Mouse (Mus musculus): ENCODE data around the gene Coro1c.

The Coro1c gene

DNA sequence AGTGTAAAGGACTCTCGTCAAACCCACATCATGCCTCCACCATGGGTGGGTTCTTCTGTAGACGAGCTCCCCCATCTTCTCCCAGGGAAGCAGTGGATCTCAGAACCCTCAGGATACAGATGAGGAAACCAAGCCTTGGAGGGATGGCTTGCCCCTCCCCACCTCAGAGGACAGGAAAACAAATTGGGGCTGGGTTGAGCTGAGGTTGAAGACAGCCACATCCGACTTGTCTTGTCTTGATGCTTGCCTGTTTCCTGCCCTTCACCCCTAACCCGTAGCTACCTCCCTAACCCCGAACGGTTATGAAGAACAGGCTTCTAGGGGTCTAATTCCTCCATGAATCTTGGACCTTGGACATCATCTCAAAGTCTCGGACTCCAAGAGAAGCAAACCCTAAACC, 83.0 kb downstream of the Coro1c start:
- no peak for DNase-seq

DNA sequence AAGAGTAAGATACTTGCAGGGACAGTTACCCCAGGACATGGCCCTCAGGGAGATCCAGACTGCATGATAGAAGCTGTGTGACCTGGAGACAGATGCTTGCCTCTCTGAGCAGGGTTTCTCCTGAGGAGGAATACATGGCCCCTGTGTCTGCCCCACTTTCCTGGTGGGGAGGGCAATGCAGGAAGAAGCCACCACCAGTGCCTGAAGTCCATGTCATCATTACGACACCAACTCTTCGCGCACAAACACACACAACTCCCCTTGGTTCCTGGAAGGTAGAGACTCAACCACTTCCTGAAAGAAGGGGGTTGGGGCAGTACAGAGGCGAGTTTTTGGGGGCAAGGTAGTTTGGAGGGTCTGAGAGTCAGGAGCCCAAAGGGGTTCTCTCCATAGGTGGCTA, 84.3 kb downstream of the Coro1c start:
- DNase-seq: no peak

DNA sequence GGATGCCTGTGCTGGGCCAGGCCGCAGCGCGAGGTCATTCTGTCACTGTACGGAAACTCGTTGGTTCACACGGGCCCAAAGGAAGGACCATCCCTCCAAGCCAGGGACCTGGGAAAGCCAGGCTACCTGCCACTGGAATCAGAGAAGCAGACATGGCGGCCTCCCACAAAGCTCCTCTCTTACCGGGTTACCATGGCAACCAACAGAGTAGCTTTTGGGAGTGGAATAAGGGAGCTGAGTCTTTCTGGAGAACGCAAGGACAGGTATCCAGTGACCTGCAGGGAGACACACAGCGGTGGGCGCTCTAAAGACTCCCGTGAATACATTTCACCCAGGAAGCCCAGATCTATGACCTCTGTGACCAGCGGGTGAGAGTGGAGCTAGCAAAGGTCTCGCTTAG, 90.0 kb downstream of the Coro1c start:
- no peak for DNase-seq

DNA sequence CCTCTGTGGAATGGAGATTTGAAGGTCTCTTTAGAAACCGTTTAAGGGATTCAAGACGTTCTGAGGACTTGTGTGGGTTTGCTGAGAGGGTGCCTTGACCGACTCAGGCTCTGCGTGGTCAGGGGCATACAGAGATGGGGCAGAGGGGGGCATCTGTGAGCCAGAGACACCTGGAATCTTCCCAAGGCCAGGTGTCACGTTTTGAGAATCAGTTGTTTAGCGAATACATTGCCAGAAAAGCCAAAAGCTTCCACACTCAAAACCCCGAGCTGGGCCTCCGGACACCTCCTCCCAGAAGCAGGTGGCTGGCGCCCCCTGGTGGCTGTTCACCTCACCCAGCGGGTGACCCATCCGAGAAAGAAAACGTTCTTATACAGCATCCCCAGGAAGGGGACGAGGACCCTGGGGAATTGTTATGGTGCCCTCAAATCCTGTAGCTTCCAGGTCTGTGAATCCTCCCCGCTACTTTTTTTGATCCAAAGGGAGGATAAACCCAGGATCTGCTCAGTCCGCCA, 92.9 kb downstream of the Coro1c start:
- peak; percentile 82 for DNase-seq

DNA sequence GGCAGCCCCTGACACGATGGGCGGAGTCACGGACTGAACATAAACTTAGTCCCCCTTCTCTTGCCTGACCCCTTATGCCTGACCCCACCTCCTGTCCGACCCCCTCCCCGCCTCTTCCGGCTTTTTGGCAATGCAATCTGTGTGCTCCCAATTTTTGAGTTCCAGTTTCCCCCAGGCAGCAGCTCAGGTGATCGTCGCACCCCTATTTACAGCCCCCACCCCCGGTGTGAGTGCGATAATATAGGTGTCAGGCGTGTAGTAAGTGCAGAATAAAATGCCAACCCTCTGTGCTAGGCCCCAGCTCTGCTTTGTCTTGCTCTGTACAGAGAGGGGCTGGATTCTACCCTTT, 93.5 kb downstream of the Coro1c start:
- DNase-seq: no peak

DNA sequence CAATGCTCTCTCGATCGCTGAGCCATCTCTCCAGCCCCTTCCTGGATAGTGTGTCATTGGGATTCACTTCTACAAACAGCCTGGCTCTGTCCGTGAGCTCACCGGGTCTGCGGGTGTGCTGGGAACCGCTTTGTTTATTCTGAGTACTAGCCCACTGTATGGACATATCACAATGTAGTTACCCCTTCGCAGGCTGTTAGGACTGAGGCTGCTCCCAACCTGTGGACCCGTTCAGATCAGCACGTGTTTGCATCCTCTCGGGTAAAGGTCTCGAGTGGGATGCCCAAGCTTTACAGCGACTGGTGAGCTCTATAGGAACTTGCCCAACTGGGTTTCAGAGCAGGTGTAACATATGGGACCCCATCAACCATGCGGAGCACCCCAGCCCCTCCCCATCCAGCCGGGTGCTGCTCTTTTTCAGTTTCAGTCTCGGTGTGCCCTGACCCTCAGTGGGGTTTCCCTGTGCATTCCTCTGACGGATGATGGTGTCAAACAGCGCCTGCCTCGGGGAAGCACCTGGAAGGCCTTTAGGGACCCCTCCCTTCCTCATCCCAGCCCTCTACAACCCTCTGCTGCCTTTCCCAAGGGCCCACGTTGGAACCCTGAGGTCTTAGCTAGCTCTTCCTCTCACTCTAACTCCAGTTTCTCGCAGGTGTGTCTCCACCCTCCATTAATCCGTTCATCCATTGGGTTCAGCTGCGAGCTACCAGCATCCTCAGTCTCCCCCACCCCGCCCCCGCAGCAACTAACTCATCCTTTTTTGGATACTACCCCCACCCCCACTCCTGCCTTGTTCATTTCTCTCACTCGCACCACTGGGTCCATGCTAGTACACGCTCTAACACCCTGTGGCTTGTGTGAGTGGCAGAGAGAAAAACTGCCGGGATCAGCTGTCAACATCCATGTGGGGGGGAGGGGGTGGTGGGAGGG, 94.2 kb downstream of the Coro1c start:
- no peak for DNase-seq

DNA sequence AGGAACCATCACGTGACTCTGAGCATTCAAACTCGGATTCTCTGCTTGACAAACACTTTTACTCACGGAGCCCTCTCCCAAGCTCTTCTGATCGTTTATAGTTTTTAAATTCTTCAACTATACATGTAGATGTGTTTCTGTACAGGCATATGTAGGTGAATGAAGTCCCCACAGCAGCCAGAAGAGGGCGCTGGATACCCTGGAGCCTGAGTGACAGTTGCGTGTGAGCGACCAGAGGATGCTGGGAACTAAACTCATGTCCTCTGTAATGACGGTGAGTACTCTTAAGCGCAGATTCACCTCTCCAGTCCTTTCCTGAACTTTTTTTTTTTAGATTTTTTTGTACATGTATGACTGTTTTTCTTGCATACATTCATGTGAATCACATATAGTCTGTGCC, 95.0 kb downstream of the Coro1c start:
- DNase-seq: no peak

DNA sequence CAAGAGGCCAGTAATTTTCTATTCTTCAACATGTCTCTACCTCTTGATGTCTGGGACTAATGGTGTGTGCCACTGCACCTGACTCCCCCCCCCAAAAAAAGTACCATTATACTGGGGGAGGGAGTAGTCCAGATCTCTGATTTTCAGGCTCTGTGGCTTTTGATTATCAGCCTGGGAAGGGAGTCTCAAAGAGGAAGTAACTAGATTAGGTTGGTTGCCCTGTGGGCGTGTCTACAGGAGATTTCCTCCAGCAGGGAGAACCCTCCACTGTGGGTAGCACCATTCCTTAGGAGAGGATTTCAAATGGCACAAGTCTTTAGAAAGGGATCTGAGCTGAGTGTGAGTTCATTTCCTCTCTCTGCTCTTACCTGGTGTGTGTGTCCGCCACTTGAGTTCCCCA, 95.9 kb downstream of the Coro1c start:
- no peak for DNase-seq

DNA sequence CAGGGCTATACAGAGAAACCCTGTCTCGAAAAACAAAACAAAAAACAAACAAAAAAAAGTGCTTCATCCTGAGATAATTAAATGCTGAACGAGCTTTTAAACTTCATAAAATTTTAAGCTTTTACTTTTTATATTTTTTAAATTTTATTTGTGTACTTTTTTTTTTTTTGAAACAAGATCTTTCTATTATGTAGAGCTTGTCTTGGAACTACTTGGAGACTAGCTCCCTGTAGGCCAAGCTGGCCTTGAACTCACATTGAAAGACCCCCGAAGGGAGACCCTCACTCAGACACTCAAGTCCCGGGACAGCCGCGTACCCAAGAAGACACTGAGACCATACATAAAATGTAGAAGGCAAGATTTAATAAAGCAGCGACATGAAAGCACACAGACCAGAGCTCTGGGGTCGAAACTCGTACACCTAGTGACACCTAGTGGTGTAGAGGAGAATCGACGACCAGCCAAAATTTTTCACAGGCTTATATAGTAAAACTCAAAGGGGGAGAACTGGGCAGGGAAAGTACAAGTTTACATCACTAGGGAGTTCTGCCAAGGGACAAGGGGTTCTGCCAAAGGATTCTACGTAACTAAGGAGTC, 96.6 kb downstream of the Coro1c start:
- DNase-seq: peak; percentile 57

DNA sequence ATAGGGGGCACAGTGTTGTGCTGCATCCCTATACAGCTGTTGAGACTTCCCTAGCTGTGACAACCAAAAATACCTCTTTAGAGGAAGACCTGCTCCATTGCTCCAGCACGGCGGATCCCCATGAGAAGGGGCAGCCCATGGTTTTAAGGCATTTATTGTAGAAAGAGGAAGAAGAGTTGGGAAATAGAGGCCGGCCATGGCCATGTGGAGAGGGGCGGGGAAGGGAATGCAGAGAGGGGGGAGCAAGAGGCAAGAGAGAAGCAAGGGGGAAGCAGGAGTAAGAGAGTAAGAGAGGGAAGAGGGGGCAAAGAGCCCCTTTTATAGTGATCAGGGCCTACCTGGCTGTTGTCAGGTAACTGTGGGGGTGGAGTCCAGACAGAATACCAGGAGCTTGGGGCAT, 98.4 kb downstream of the Coro1c start:
- no peak for DNase-seq

DNA sequence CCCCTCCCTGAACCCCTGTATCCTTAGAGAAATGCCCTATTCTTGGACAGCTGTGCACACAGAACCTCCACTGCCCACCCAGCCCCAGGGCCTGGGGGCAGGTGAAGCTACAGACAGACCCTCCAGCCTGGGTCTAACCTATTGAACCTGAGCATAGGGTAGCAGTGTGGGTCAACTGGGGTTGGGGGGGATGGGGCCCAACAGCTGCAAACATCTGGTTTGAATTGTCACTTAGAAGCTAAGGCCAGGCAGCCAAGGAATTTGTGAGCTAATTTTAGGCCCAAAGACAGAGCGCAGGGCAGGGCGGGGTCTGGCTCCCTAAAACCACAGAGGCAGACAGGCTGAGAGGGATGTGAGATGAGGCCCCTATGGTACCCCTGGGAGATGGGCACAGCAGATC, 100.4 kb downstream of the Coro1c start:
- DNase-seq: peak; percentile 50

DNA sequence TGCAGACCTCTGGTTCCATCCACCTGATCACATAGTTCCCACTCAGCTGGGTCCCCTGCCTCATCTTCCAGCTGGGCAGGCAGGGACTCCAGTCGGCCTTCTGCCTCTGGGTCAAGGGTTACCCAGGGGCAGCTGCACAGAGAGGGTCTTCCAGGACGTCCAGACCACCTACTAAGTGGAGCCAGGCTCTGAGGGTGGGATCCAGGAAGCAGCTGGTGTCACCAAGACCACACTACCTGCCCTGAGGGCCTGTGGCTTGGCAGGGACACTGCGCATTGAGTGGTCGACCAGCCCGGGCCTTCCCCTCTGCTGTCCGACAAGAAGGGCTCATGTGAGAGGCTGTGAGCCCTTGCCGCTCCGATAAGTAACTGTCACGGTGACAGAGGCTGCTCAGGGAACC, 100.8 kb downstream of the Coro1c start:
- no peak for DNase-seq

DNA sequence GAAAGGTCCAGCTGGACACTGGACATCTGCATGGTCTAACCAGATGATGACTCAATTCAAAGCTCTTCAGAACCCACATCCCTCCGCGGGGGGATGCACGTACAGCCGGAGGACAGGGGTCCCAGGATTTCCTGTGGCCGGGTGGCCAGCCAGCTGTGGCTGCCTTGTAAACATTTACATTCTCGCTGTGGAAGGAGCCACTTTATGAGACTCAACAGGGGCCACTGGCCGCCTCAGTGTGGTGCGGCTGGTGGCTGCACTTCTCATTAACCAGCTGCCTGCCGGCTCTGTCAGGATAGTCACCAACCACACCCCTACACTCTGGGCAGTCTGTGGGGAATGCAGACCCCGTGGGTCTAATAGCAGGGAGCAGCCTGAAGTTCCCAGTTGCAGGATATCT, 102.1 kb downstream of the Coro1c start:
- DNase-seq: no peak

DNA sequence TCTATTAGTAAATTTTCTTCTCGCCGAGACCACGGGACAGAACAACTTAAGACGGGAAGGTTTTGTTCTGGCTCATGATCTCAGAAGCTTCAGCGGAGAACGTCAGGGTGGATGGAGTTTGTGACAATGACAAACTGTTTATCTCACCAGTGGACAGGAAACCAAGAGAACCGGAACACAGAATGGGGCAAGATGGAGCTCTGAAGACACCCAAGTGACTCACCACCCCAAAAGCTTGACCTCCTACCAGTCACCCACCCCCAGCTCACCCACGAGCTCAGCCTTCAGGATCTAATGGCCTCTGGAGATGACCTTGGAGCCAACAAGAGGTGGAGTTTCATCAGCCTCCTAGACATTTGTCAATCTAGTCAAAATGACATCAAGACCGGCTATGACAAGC, 103.3 kb downstream of the Coro1c start:
- no peak for DNase-seq

DNA sequence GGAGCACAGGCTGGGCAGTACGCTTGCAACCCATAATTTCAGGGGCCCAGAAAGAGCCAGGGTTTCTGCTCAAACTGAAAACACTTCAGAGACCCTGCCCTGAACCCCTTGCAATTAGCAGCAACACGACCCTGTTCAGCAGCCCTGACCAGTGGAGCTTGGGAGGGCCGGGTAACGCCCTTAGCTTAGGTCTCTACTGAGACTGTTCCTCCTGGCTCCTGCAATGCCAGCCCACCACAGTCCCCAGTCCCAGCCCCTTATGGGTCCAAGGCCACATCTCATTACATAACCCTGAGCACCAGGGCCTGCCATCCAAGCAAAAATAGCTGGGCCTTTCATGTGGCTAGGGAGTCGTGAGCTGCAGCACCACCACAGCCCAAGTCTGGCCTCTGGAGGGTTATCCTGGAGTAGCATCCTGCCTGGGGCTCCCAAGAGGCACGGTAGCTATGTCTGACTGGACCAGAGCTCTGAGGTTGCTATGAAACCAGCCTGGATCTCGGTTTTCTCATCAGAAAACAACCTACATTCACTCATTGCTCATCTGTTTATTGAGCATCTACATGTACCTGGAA, 104.1 kb downstream of the Coro1c start:
- no peak for DNase-seq

DNA sequence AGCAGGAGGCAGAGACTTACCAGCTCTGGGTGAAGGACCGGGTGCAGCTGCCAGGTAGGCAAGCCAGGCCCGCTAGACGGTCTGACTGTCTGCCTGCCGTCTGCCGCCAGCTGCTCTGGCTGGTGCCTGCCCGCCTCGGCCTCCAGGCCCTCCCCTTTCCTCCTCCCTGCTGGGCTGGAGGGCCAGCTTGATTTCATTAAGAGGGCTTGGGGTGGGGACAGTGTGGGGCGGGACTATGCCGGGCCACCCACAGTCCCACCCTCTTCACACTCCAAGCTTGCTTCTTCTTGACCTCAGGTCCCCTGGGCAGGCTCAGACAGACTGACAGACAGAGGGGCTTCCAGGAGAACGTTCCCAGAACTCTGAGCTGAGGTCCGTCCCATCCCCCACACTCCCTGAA, 108.3 kb downstream of the Coro1c start, which contains the start of gene Tmem119:
TSS of gene Tmem119 (minus strand) at position 237 of the 400 bp plus-strand sequence.
- peak; percentile 83 for DNase-seq

DNA sequence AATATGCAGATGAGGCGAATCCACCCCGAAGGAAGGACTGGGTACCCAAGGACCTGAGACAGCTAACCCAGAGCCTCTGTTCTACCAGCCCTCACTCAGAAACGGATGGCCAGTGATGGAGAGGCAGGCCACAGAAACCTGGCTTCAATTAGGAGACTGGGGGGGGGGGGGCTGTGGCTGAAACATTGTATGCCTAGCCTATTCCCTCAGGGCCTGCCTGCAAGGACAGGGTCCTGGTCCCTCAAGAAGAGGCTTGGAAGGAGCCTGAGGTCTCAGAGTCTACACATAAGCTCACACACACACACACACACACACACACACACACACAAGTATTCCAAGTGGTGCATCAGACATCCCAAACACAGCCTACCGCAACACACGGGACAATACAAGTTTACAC, 108.9 kb downstream of the Coro1c start:
- DNase-seq: no peak

DNA sequence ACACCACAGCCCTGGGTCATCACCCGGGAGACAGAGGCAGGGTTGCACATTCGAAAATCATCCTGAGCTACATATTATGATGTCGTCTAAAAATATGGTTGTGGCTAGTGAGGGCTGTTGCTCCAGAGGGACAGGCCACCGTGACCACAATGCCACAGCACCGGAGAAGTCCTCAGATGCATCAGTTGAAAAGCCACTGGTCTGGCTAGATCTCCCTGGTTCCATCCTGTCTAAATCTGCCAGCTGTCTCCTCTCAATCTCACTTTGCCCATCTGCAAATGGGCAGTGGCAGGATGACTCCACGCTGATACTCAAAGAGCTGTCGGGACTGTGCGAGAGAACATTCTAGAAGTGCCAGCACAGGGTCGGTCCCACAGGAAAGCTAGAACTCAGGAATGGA, 110.0 kb downstream of the Coro1c start:
- no peak for DNase-seq

DNA sequence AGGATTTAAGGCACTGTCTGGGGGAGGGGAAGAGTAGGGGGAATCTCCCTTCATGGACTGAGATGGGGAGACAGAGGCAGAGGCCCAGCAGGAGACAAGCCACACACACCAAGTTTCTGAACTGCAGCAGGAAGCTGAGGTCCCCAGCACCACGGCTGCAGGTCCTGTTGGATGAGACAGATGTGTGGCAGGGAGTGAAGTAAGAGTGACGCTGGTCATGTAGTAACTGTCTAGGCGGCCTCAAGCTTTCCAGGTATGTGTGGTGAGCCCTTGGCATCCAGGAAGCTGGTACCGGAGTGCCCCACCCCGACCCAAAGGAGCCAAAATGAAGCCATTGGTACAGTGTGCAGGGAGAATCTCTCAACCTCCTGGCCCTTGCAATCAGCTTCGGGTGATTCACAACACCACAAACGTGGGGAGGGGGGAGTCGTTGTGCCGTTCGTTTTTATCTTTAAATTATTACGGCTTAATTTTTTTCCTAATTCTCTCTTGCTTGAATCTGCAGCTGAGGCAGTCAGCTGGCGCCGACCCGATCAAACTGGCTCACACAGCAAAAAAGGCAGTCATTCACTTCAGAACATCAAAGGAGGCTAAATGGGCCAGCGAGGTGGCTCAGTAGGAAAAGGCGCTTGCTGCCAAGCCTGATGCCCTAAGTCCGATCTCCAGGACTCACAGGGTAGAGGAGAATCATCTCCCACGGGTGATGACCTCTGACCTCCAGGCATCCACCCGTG, 111.2 kb downstream of the Coro1c start:
- no peak for DNase-seq

DNA sequence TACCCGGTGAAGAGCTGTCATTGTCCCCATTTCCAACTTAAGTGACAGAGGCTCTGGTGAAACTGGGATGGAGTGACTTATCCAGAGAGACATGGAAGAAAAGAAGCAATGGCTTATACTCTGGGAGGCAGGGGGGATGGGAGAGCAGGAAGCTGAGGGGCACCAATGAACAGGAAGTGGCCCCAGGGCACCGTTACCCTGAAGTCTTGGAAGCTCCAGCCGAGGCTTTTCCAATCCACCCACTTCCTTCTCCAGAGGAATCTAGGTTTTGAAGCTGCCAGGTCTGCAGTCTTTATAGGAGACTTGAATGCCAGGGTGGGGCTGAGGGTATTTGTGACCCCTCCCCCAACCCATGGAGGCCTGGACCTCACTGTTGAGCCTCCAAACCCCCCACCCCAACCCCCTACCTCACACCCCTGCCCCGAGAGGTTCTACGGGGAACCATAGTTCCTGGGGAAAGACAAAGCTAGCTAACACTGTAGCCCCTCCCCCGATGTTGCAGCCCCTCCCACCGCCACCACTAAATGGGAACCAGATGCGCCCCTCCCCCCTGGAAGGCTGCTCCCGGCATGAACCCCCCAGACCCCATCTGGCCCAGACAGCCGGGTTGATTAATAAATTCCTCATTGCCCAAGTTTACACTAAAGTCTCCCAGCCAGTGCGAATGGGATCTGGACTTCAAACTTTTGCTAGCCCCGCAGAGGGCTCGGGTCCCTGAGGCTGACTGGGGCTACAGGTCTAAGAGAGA, 112.0 kb downstream of the Coro1c start:
- DNase-seq: peak; percentile 68
